Mouse (Mus musculus) heart, embryonic 13.5 days (tissue): ENCODE data around the gene Gm20481. TPM values are rescaled to one million over a fixed set of nuclear protein-coding genes. Genes with fewer than 3 reads are reported as not detected.
"Not testable (repeated sequence)": the region's sequence is repeated elsewhere in the genome, so short reads cannot be mapped to it uniquely, and the experiment has no call there.

Experiments used
- ATAC-seq: fragments of 200-750 bp; cut with Nextera tagmentation; 2 replicates; pipeline ENCODE4 v1.8.0; 2017; ENCODE audit warnings: moderate TSS enrichment; ENCODE audit not compliant: insufficient number of reproducible peaks, low FRiP score, low TSS enrichment; ENCODE audit errors: extremely low read depth
- H3K27ac ChIP-seq: fragments of 300-500 bp; sonication (generic); replicated peaks from 2 replicates; pipeline ENCODE4 v1.5.1; 2015; ENCODE audit warnings: moderate library complexity, mild to moderate bottlenecking, inconsistent platforms
- H3K27me3 ChIP-seq: fragments of 300-500 bp; sonication (generic); replicated peaks from 2 replicates; pipeline ENCODE4 v1.6.1; 2015; ENCODE audit warnings: mild to moderate bottlenecking, inconsistent platforms
- H3K36me3 ChIP-seq: fragments of 300-500 bp; sonication (generic); 2 replicates; pipeline ENCODE4 v1.6.1; 2015; ENCODE audit warnings: mild to moderate bottlenecking, inconsistent platforms
- H3K4me1 ChIP-seq: fragments of 300-500 bp; sonication (generic); 2 replicates; pipeline ENCODE4 v1.6.1; 2015; ENCODE audit warnings: inconsistent platforms
- H3K4me2 ChIP-seq: fragments of 300-500 bp; sonication (generic); 2 replicates; pipeline ENCODE4 v1.6.1; 2015; ENCODE audit warnings: inconsistent platforms, mild to moderate bottlenecking, moderate library complexity
- H3K4me3 ChIP-seq: fragments of 300-500 bp; sonication (generic); 2 replicates; pipeline ENCODE4 v1.5.1; 2015; ENCODE audit warnings: moderate library complexity, mild to moderate bottlenecking, inconsistent platforms
- H3K9ac ChIP-seq: fragments of 300-500 bp; sonication (generic); 2 replicates; pipeline ENCODE4 v1.6.1; 2015; ENCODE audit warnings: inconsistent platforms, mild to moderate bottlenecking, moderate library complexity
- H3K9me3 ChIP-seq: fragments of 300-500 bp; sonication (generic); 2 replicates; pipeline ENCODE4 v1.6.1; 2016; ENCODE audit warnings: inconsistent platforms
- WGBS: fragments of 180-500 bp; shearing (Covaris S2); methylation state at CpG from one replicate; pipeline ENCODE4 v1.1.7; 2015; ENCODE audit warnings: mixed read lengths; 5-methylcytosine and 5-hydroxymethylcytosine counted together
- polyA plus RNA-seq: library from polyadenylated mRNA; unstranded; fragments of >200 nt; fragmentation: Nextera tagmentation; extraction: Ambion mirVana; gene quantifications from 2 replicates; pipeline ENCODE4 v1.2.1, GENCODE M21; 2015

Gm20481 gene
- polyA plus RNA-seq, 1 experiment from 2014 or later: not detected

DNA sequence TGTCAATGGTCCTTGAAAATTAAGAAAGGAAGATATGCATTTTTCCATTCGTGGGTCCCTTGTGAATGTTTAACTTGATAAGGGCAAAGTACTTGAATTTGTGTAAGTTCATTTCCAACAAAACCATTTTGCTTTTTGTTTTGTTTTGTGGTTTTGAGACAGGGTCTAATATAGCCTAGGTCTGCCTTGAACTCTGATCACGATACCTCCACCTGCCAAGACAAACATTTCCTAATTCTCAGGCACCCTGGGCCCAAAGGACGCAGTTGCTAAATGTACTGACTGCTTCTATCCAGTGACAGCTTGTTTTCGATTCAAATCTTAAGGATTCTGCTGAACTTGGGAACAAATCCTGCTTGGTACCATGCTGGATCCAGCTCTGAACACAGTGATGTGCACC, 9.9 kb downstream of the Gm20481 start:
- H3K36me3 ChIP-seq: peaks cover 12% of the 10 kb centered on the region; the same call in 1 of the 2 replicates
- no peaks in the 10 kb centered on the region for H3K27me3 ChIP-seq
- ATAC-seq: no peak
- WGBS: 81% methylated on average over 4 of the region's 4 CpGs
- H3K9ac ChIP-seq: no peak overlapping the region
- no peak overlapping the region for H3K27ac ChIP-seq
- no peak overlapping the region for H3K4me2 ChIP-seq
- H3K4me1 ChIP-seq: peaks cover 23% of the 10 kb centered on the region
- no peaks in the 10 kb centered on the region for H3K9me3 ChIP-seq
- H3K4me3 ChIP-seq: no peak overlapping the region

DNA sequence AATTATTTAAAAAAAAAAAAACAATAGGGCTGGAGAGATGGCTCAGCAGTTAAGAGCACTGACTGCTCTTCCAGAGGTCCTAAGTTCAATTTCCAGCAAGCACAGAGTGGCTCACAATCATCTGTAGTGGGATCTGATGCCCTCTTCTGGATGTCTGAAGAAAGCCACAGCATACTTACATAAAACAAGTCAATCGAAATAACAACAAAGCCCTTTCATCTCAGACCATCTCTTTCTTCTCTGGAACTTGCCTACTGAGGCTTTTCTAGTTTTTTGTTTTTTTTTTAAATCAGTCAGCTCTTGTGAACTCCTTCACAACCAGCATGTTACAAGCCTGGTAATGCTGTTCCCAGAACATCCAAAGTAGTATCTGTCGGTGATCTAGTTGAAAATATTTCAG, 10.9 kb downstream of the Gm20481 start:
- Histone ChIP-seq H3K36me3 (peaks cover 23% of the 10 kb centered on the region), H3K4me2 (peak overlapping the region; percentile 96), H3K4me1 (peaks cover 23% of the 10 kb centered on the region), H3K4me3 (peak overlapping the region; percentile 90), H3K9me3 (no peaks in the 10 kb centered on the region), H3K9ac (peak overlapping the region; percentile 95), H3K27me3 (no peaks in the 10 kb centered on the region), H3K27ac (peak overlapping the region; percentile 98)
- 12% methylated on average over 2 of the region's 2 CpGs for WGBS
- no peak for ATAC-seq

DNA sequence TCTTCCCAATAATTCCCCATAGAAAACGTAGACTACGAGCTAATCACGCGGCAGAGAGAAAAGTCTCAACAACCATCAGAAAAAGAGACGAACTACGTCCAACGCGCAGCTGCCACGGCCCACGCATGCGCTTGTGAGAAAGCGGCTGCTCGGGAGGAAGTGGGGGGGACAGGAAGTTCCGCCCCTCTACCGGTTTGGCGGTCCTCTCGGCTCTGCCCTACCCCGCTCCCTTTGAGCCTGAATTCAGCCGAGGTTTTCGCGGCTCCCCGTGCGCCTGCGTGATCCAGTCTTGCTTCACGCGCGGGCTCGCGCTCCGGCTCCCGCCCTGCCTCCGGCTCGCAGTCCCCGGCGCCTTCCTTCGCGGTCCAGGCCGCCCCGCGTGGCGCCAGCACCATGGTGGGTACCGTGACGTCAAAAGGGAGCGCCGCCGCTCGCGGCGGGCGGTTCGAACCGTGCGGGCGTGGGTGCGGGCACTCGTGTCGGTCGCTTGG, 12.0 kb downstream of the Gm20481 start, which contains the start of gene Lsm2:
Gene Lsm2 (plus strand): TSS at position 173 of the 491 bp plus-strand sequence.
- Histone ChIP-seq H3K9ac (peak within 1 kb of the TSS; percentile 95), H3K4me3 (peak within 1 kb of the TSS; percentile 90), H3K27me3 (no peaks in the 10 kb centered on the region), H3K36me3 (peaks cover 33% of the 10 kb centered on the region), H3K4me1 (peaks cover 23% of the 10 kb centered on the region), H3K9me3 (no peaks in the 10 kb centered on the region), H3K27ac (peak within 1 kb of the TSS; percentile 98), H3K4me2 (peak within 1 kb of the TSS; percentile 96)
- peak; percentile 89 for ATAC-seq
- WGBS: under 1% methylated on average over 48 of the region's 58 CpGs

DNA sequence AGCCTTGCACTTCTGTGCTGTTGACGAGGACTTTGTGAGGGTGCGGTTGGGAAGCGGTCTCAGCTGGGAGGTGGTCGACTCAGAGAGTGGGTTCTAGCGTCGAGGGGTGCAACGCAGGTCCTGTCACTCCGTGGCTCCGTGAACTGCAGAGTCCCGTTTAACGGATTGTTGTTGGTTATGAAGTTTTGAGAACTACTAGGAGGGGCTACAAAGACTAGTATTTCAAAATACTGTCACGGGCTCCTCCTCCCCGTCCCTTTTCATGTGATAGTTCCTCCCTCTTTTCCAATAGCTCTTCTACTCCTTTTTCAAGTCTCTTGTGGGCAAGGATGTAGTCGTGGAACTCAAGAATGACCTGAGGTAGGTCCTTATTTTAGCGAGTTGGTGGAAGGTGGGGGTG, 12.6 kb downstream of the Gm20481 start:
- H3K27ac ChIP-seq: peak overlapping the region; percentile 98
- peak overlapping the region; percentile 96 for H3K4me2 ChIP-seq
- ATAC-seq: no peak
- WGBS: under 1% methylated on average over 15 of the region's 15 CpGs
- no peaks in the 10 kb centered on the region for H3K27me3 ChIP-seq
- peak overlapping the region; percentile 95 for H3K9ac ChIP-seq
- peaks cover 23% of the 10 kb centered on the region for H3K4me1 ChIP-seq
- no peaks in the 10 kb centered on the region for H3K9me3 ChIP-seq
- peak overlapping the region; percentile 90 for H3K4me3 ChIP-seq
- peaks cover 32% of the 10 kb centered on the region for H3K36me3 ChIP-seq

DNA sequence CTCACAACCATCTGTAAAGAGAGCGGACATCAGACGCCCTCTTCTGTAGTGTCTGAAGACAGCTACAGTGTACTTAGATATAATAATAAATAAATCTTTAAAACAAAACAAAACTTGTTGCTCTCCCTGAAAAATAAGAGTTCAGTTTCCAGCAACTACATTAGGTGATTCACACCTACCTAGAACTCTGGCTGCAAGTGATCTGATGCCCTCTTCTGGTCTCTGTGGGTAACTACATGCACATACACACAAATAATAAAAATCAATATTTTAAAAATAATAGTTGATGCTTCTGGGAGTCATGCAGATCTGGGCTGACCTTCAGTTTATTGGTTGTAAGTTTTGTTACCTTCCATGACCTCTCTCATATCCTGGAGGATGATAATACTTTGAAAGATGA, 14.5 kb downstream of the Gm20481 start:
- ATAC-seq: no peak
- Histone ChIP-seq H3K9me3 (no peaks in the 10 kb centered on the region), H3K36me3 (peaks cover 46% of the 10 kb centered on the region), H3K4me2 (no peak overlapping the region), H3K4me3 (no peak overlapping the region), H3K27ac (no peak overlapping the region), H3K9ac (no peak overlapping the region), H3K4me1 (peaks cover 23% of the 10 kb centered on the region), H3K27me3 (no peaks in the 10 kb centered on the region)
- 81% methylated on average over 2 of the region's 2 CpGs for WGBS

DNA sequence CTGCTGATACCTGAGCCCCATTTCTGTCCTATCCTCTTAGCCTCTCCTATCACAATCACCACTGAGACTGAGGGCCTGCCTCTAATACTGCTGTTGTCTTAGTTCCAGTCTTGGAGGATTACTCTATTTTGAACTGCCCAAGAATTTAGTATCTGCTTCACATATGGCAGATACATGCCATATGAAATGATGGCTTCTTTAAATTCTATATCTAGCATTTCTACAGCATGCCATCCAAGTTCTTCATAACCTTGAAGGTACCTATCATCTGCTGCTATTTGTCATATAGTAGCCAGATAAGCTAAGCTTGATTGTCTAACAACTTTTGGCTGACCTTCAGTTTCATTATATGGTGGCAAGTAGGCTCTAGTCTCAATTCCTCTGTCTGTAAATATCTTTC, 25.0 kb downstream of the Gm20481 start:
- no peak overlapping the region for H3K4me2 ChIP-seq
- H3K4me3 ChIP-seq: no peak overlapping the region
- no peaks in the 10 kb centered on the region for H3K27me3 ChIP-seq
- peaks cover 34% of the 10 kb centered on the region for H3K4me1 ChIP-seq
- H3K27ac ChIP-seq: no peak overlapping the region
- ATAC-seq: no peak
- no peaks in the 10 kb centered on the region for H3K9me3 ChIP-seq
- H3K9ac ChIP-seq: no peak overlapping the region
- peaks cover 40% of the 10 kb centered on the region for H3K36me3 ChIP-seq

DNA sequence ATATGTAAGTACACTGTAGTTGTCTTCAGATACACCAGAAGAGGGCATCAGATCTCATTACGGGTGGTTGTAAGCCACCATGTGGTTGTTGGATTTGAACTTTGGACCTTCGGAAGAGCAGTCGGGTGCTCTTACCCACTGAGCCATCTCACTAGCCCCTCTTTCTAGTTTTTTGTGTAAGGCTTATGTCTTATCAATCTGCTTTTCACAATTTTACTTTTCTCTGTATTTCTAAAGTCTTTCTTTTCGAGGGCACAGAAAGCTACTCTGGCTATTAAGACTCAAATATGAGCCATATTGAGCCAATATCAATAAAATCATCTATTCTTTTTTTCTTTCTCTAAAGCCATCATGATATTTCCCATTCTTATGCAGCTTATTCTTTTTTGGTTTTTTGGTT, 25.5 kb downstream of the Gm20481 start:
- Histone ChIP-seq H3K36me3 (peaks cover 37% of the 10 kb centered on the region), H3K4me1 (peaks cover 39% of the 10 kb centered on the region)
- H3K4me2 ChIP-seq, H3K9ac ChIP-seq, H3K27ac ChIP-seq, H3K4me3 ChIP-seq, H3K9me3 ChIP-seq, H3K27me3 ChIP-seq, ATAC-seq: not testable (repeated sequence)
- 90% methylated on average over 4 of the region's 4 CpGs for WGBS

DNA sequence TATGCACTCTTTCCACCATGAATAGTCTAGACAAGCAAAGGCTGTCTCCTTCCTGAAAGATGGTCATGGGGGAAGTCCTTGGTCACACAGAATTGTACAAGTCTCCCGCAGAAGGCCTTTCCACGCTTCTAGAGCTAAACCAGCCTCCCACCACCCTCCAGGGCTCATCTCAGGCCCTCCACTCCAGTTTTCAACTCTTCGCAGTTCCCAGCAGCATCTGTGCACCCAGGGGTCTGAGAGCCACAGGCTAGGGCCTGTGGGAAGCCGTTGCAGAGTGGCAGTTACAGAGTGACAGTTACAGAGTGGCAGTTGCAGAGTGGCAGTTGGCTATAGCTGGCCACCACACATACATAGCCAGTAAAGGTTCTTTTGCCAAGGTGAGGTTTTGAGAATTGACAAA, 26.2 kb downstream of the Gm20481 start:
- 93% methylated on average over 4 of the region's 4 CpGs for WGBS
- peaks cover 39% of the 10 kb centered on the region for H3K4me1 ChIP-seq
- ATAC-seq, H3K27ac ChIP-seq, H3K27me3 ChIP-seq, H3K9me3 ChIP-seq, H3K4me2 ChIP-seq, H3K4me3 ChIP-seq, H3K9ac ChIP-seq: not testable (repeated sequence)
- peaks cover 30% of the 10 kb centered on the region for H3K36me3 ChIP-seq

DNA sequence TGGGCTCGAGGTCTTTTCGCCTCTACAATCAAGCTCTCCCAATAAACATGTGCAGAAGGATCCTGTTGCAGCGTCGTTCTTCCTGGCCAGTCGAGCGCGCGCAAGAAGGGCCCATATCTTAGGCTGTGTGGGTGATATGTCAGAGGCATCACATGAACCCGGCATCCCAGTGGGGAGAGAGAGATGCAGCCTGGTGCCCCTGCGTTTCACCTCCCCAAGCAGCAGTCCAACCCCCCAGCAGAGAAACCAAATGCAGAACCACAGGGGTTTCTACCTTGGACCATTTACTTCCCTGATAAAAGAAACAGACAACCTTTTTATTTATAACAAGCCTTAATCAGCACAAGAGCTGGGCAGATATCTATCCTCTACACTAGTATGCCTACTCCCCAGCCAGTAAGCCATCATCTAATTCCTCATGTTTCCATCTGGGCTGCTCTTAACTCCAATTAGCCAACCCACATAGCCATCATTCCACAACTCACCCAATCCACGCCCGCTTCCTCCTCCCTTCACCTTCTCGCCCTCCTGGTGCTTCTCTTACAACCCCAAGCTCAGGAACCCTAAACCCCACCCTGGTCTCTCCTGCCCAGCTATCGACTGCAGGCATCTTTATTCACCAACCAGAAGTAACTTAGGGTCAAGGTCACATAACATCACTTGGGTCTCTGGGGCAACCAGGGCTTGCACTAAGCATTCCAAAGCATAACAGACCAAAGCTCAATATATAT, 26.9 kb downstream of the Gm20481 start:
- Histone ChIP-seq H3K27ac (no peak overlapping the region), H3K36me3 (peaks cover 23% of the 10 kb centered on the region), H3K4me1 (peaks cover 40% of the 10 kb centered on the region), H3K4me3 (no peak overlapping the region), H3K9me3 (no peaks in the 10 kb centered on the region), H3K9ac (peak overlapping the region; percentile 50), H3K27me3 (no peaks in the 10 kb centered on the region), H3K4me2 (peak overlapping the region; percentile 100)
- no peak for ATAC-seq
- 85% methylated on average over 12 of the region's 14 CpGs for WGBS

DNA sequence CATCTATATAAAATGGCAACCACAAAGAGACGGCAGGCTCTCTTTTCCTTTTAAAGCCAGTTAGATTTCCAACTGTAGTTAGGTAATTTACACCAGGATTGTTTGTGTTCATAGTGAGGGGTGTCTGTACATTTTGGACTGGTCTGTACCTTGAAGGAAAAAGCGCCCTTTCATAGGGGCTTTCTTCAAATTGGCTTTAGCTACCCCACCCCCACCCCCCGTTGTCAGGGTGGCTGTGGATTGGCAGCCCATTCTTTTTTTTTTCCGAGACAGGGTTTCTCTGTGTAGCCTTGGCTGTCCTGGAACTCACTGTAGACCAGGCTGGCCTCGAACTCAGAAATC, 27.4 kb downstream of the Gm20481 start:
- H3K27me3 ChIP-seq: no peaks in the 10 kb centered on the region
- WGBS: 88% methylated on average over 5 of the region's 5 CpGs

DNA sequence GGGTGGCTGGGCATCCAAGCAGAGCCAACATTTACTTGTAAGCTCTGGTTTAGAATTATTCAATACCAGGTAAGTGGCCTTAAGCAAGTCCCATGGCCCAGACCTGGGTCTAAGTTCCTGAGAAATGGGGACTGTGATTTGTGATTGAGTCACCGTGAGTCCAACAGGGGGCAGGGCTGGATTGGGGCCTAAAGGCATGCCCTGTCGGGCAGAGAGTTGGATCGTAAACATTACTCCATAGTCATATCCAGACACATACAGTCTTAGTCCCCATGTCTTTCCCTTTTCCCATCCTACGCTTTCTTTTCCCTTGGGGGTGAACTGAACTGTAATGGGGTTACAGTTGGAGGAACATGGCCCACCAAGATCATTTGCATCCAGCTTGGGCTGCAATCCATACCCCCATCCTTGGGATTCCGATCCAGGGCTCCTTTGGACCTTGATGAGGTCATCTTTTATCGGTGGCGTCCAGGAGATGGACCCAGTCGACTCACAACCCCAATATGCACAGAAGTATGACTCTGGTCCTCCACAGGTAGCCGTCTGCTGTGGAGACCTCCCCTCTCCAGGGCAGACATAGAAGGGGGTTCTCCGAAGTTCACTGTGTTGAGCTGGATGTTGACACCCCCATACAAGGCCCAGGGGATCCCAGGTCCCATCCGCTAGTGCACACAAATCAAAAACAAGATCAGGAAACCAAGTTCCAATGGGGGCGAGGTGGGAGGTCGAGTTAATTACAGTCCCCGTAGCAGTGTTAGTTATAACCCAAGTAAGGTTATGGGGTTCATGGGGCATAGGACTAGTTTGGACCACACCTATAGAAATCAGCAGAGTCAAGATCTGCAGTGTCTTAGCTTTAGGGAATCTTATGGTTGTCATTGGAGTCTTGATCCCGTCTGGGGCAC, 29.1 kb downstream of the Gm20481 start:
- Histone ChIP-seq H3K9ac (peak overlapping the region; percentile 83; the same call in 1 of the 2 replicates), H3K27ac (no peak overlapping the region), H3K4me1 (peaks cover 62% of the 10 kb centered on the region), H3K4me3 (peak overlapping the region; percentile 93), H3K4me2 (peak overlapping the region; percentile 100), H3K36me3 (peaks cover 28% of the 10 kb centered on the region), H3K27me3 (no peaks in the 10 kb centered on the region), H3K9me3 (no peaks in the 10 kb centered on the region)
- 87% methylated on average over 15 of the region's 15 CpGs for WGBS
- no peak for ATAC-seq

More for the DNA sequence above, 27.4 kb downstream of the Gm20481 start:
- Histone ChIP-seq H3K9ac (peak overlapping the region; percentile 50; the same call in 1 of the 2 replicates), H3K4me2 (peak overlapping the region; percentile 100), H3K4me3 (no peak overlapping the region), H3K4me1 (peaks cover 46% of the 10 kb centered on the region), H3K27ac (no peak overlapping the region), H3K9me3 (no peaks in the 10 kb centered on the region), H3K36me3 (peaks cover 23% of the 10 kb centered on the region)
- ATAC-seq: no peak
